ENCODE assay signal across 8 mouse cellular contexts in the genomic region with DNA sequence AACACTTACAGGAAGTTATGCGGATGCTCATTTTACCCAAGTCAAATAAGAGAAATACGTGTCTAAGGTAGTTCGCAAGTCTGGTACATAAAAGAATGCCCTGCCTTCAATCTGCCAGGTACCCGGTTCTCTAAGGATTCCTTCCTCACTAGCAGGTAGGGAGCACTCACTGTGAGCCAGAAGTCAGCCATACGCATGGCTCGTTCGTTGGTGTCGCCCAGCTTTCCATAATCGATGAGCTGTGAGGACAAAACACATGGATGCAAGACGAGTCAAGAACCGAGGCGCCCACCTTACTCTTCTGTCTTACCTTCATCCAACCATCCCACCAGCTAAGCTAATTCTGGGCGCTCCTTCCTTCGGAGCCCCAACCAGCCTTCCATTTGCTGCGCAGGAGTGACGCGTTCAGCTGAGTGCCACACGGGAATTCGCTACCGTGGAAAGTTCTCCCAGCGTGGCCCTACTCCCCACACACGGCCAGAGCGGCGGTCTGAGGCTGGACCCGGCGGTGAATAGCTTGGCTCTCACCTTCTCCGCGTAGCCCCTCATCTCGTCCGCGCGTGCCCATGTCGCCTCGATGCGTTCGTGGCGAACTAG. TPM values are rescaled to one million over a fixed set of nuclear protein-coding genes. Genes with fewer than 3 reads are reported as not detected.
DNase-seq lines count a peak whose midpoint lies in the region; ATAC-seq and TF ChIP-seq lines count a peak whose summit lies in the region.

No protein-coding gene starts in this region.

- H3K27ac ChIP-seq in cerebellum, adult 2 months (ENCODE audit: insufficient read depth, low read length) = peak overlapping the region; percentile 39
- peak overlapping the region; percentile 89 for H3K27ac ChIP-seq in lung, embryonic 16.5 days (ENCODE audit: low read length)
- H3K27ac ChIP-seq in hindbrain, embryonic 14.5 days = peak overlapping the region; percentile 87
- peak overlapping the region; percentile 93 for H3K27ac ChIP-seq in midbrain, embryonic 15.5 days

- no peak for DNase-seq in cerebellum, adult 2 months
- DNase-seq in cerebellum, adult 11-12 months = no peak
- no peak for DNase-seq in lung, postnatal 10 days
- peak; percentile 44 for DNase-seq in hindbrain, embryonic 14.5 days (ENCODE audit: low spot score)
- DNase-seq in thymus, postnatal 0 days (ENCODE audit: low spot score) = no peak
- no peak for DNase-seq in kidney, postnatal 14 days

- peak overlapping the region; percentile 76 for H3K4me3 ChIP-seq in cerebellum, adult 2 months (replicated peaks; ENCODE audit: insufficient read depth, low read depth, low read length)
- H3K4me3 ChIP-seq in lung, embryonic 16.5 days (ENCODE audit: low read length) = peak overlapping the region; percentile 91
- H3K4me3 ChIP-seq in hindbrain, embryonic 14.5 days (replicated peaks; ENCODE audit: low read length) = peak overlapping the region; percentile 69
- H3K4me3 ChIP-seq in midbrain, embryonic 15.5 days = peak overlapping the region; percentile 96

- no peaks in the 10 kb centered on the region for H3K9me3 ChIP-seq in lung, embryonic 16.5 days (ENCODE audit: control insufficient read depth, low read length)
- no peaks in the 10 kb centered on the region for H3K9me3 ChIP-seq in hindbrain, embryonic 14.5 days (ENCODE audit: control insufficient read depth, low read length)
- no peaks in the 10 kb centered on the region for H3K9me3 ChIP-seq in midbrain, embryonic 15.5 days

- no peaks in the 10 kb centered on the region for H3K4me1 ChIP-seq in cerebellum, adult 2 months (ENCODE audit: control insufficient read depth, insufficient read depth, low read length)
- peaks cover 13% of the 10 kb centered on the region for H3K4me1 ChIP-seq in lung, embryonic 16.5 days (replicated peaks; ENCODE audit: control insufficient read depth, insufficient read depth, low read length)
- peaks cover 10% of the 10 kb centered on the region for H3K4me1 ChIP-seq in hindbrain, embryonic 14.5 days (replicated peaks; ENCODE audit: control insufficient read depth, insufficient read depth, low read length)
- H3K4me1 ChIP-seq in midbrain, embryonic 15.5 days = peaks cover 13% of the 10 kb centered on the region

- ATAC-seq in lung, embryonic 16.5 days (ENCODE audit: low read depth) = peak; percentile 51
- ATAC-seq in hindbrain, embryonic 14.5 days (ENCODE audit: low FRiP score) = peak; percentile 65; the same call in 1 of the 2 replicates
- peak; percentile 81 for ATAC-seq in midbrain, embryonic 15.5 days (replicated peaks)

- peaks cover 12% of the 10 kb centered on the region for H3K36me3 ChIP-seq in lung, embryonic 16.5 days (ENCODE audit: control insufficient read depth, insufficient read depth, low read length)
- H3K36me3 ChIP-seq in hindbrain, embryonic 14.5 days (replicated peaks; ENCODE audit: control insufficient read depth, insufficient read depth) = peaks cover 22% of the 10 kb centered on the region
- peaks cover 3% of the 10 kb centered on the region; the same call in 1 of the 2 replicates for H3K36me3 ChIP-seq in midbrain, embryonic 15.5 days (replicated peaks)

- H3K4me2 ChIP-seq in lung, embryonic 16.5 days (ENCODE audit: low read depth, low read length) = peak overlapping the region; percentile 66
- H3K4me2 ChIP-seq in hindbrain, embryonic 14.5 days (replicated peaks) = peak overlapping the region; percentile 71
- peak overlapping the region; percentile 87 for H3K4me2 ChIP-seq in midbrain, embryonic 15.5 days

- no peaks in the 10 kb centered on the region for H3K27me3 ChIP-seq in cerebellum, adult 2 months (ENCODE audit: control insufficient read depth, insufficient read depth, low read length)
- H3K27me3 ChIP-seq in lung, embryonic 16.5 days (ENCODE audit: control insufficient read depth, insufficient read depth, low read depth, low read length) = no peaks in the 10 kb centered on the region
- H3K27me3 ChIP-seq in hindbrain, embryonic 14.5 days (ENCODE audit: control insufficient read depth, insufficient read depth, low read length) = no peaks in the 10 kb centered on the region
- H3K27me3 ChIP-seq in midbrain, embryonic 15.5 days (replicated peaks) = no peaks in the 10 kb centered on the region

- no peak for TF ChIP-seq POLR2A in cerebellum, adult 2 months (IDR thresholded peaks at IDR 0.05; ENCODE audit: borderline replicate concordance, insufficient read depth, low read length)

- no peak for TF ChIP-seq CTCF in cerebellum, adult 2 months (IDR thresholded peaks at IDR 0.05; ENCODE audit: borderline replicate concordance, insufficient read depth, low read depth, low read length)

- 3% methylated on average over 37 of the region's 37 CpGs for WGBS in cerebellum, adult 2 months
- 1% methylated on average over 37 of the region's 37 CpGs for WGBS in lung, embryonic 16.5 days
- WGBS in hindbrain, embryonic 14.5 days = 6% methylated on average over 37 of the region's 37 CpGs
- 4% methylated on average over 37 of the region's 37 CpGs for WGBS in midbrain, embryonic 15.5 days

- H3K9ac ChIP-seq in lung, embryonic 16.5 days (ENCODE audit: low read length) = peak overlapping the region; percentile 97
- H3K9ac ChIP-seq in hindbrain, embryonic 14.5 days = peak overlapping the region; percentile 86
- H3K9ac ChIP-seq in midbrain, embryonic 15.5 days = peak overlapping the region; percentile 97

RNA-seq across cellular contexts. Expression of gene Mrpl17, which starts 0.5 kb away (rescaled TPM):
- 183 and 191 TPM in 2 replicates for polyA plus RNA-seq in cerebellum, adult 2 months (2012; rRNA removed)
- 344 and 345 TPM in 2 replicates for polyA plus RNA-seq in lung, embryonic 16.5 days (2015; fragmentation: Nextera tagmentation; extraction: Ambion mirVana)
- 164 and 208 TPM in 2 replicates for polyA plus RNA-seq in hindbrain, embryonic 14.5 days (2014; fragmentation: Nextera tagmentation; extraction: Ambion mirVana)
- 173 and 175 TPM in 2 replicates for polyA plus RNA-seq in midbrain, embryonic 15.5 days (2015; fragmentation: Nextera tagmentation; extraction: Ambion mirVana)
- 352 and 373 TPM in 2 replicates for polyA plus RNA-seq in thymus, postnatal 0 days (2015; fragmentation: Nextera tagmentation; extraction: Ambion mirVana)

RNA-seq across cellular contexts. Expression of gene Dchs1, which starts 22.9 kb away (rescaled TPM):
- polyA plus RNA-seq in cerebellum, adult 2 months (2012; rRNA removed) = 4.5 and 5.0 TPM in 2 replicates
- 7.1 and 7.2 TPM in 2 replicates for polyA plus RNA-seq in lung, embryonic 16.5 days (2015; fragmentation: Nextera tagmentation; extraction: Ambion mirVana)
- polyA plus RNA-seq in hindbrain, embryonic 14.5 days (2014; fragmentation: Nextera tagmentation; extraction: Ambion mirVana) = 21.1 and 23.2 TPM in 2 replicates
- polyA plus RNA-seq in midbrain, embryonic 15.5 days (2015; fragmentation: Nextera tagmentation; extraction: Ambion mirVana) = 17.9 and 19.0 TPM in 2 replicates
- polyA plus RNA-seq in thymus, postnatal 0 days (2015; fragmentation: Nextera tagmentation; extraction: Ambion mirVana) = 0.32 and 0.36 TPM in 2 replicates

RNA-seq across cellular contexts. Expression of gene Tpp1, which starts 58.3 kb away (rescaled TPM):
- 92.1 and 115 TPM in 2 replicates for polyA plus RNA-seq in cerebellum, adult 2 months (2012; rRNA removed)
- polyA plus RNA-seq in lung, embryonic 16.5 days (2015; fragmentation: Nextera tagmentation; extraction: Ambion mirVana) = 96.4 and 102 TPM in 2 replicates
- 48.2 and 51.6 TPM in 2 replicates for polyA plus RNA-seq in hindbrain, embryonic 14.5 days (2014; fragmentation: Nextera tagmentation; extraction: Ambion mirVana)
- 38.7 and 43.4 TPM in 2 replicates for polyA plus RNA-seq in midbrain, embryonic 15.5 days (2015; fragmentation: Nextera tagmentation; extraction: Ambion mirVana)
- 51.8 and 57.2 TPM in 2 replicates for polyA plus RNA-seq in thymus, postnatal 0 days (2015; fragmentation: Nextera tagmentation; extraction: Ambion mirVana)

Comparison
In these comparisons a context has a peak if more than half of its experiments do, and no peak if none do; other contexts are left out.
1. H3K27ac ChIP-seq: peak in every context shown above with its lines; median percentile 93 in midbrain, embryonic 15.5 days; 89 in lung, embryonic 16.5 days; 87 in hindbrain, embryonic 14.5 days; 39 in cerebellum, adult 2 months.